Mouse (Mus musculus): ENCODE measurements around the gene Snap25. TPM values are rescaled to one million over a fixed set of nuclear protein-coding genes. Genes with fewer than 3 reads are reported as not detected.

Snap25 gene
- total RNA-seq (2021): 10 to 100 TPM; 57.9 to 70.7 TPM
- long read RNA-seq, experiment 1, transcript Snap25-202 (8 exons, 1,014 nt): major isoform, 17 of 24 reads
- long read RNA-seq, experiment 1, partial matches to known transcripts: 2 of 24 reads
- long read RNA-seq, experiment 1, other reads (novel, unspliced or antisense): 3 of 24 reads
- long read RNA-seq, experiment 2, transcript Snap25-201 (8 exons, 2,116 nt): minor isoform, 9 of 62 reads
- long read RNA-seq, experiment 2, transcript Snap25-202 (8 exons, 1,014 nt): major isoform, 41 of 62 reads
- long read RNA-seq, experiment 2, partial matches to known transcripts: 11 of 62 reads
- long read RNA-seq, experiment 2, other reads (novel, unspliced or antisense): 1 of 62 reads

DNA sequence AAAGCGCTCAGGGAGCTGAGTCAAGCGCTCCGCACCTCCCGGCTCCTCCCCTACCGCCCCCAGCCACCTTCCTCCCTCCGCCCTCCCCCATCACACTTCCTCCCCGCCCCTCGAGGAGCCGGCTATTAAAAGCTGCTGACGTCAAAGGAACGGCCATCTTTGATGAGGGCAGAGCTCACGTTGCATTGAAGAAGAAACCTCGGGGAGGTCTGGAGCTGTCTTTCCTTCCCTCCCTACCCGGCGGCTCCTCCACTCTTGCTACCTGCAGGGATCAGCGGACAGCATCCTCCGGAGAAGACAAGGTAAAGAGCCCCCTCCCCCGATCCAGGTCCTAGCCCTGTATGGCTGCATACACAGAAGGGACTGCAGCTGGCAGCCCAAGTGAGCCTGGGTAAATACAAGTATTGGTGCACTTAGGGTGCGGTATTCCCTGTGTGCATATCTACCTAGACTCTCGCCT lies at the start of gene Snap25:
TSS of gene Snap25 (plus strand) at position 155 of the 460 bp plus-strand sequence.
- peak; percentile 18 to 46 for DNase-seq (ENCODE audit: low spot score in 2 of 2)

DNA sequence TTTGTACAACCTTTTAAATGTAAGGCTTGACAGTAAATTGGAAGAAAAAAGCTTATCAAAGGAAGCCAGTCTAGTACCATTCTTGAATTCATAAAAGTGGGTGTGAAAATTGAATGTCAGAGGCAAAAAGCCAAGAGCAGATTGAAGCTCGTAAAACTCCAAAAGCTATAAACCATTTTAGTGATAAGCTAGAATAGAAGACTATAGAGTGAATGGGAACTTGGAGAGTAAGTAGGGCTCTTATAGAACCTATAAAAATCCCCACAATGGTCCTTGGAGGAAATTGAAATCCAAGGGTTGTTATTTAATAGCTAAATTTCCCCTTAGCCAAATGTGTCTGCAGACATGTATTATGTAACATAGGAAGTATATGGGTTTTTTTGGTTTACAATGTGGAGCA lies 46.3 kb upstream of the Snap25 start:
- no peak for DNase-seq (ENCODE audit: low spot score in 2 of 2)

DNA sequence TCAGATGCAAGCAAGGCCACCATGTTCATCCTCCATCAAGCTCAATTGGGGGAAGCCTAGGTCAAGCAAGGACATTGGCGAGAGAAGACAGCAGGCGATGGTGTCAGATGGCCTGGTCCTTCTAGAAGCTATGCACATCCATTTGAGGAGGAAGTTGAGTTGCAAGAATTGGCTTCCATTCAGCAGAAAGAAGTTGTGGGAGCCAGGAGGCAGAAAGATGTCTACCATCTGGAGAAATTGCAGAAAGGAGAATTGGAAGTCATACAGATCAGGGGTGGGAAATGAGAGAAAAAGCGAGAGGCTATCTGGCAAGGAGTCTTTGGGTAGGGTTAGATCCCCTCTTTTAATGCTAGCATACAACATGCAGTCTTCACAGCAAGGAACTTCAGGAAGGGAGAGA lies 44.1 kb upstream of the Snap25 start:
- DNase-seq (ENCODE audit: low spot score in 2 of 2): no peak

DNA sequence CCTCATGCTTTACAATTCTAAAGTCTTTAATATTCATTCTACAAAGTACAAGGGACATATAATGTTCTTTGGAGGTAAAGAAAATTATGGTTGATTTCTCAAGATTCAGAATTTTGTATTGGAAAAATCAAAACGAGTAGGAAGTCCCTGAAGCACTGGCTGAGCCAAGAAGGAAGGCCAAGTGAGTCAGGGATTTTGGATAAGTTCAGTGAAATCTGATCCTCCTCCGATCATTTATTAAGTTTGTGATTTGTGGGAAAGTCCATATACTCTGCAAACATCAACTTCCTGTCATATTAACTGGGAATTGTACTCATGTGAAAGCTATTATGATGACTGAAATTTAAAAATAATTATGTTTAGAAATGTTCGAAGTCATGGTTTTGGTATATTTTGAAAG lies 43.6 kb upstream of the Snap25 start:
- DNase-seq (ENCODE audit: low spot score in 2 of 2): no peak

DNA sequence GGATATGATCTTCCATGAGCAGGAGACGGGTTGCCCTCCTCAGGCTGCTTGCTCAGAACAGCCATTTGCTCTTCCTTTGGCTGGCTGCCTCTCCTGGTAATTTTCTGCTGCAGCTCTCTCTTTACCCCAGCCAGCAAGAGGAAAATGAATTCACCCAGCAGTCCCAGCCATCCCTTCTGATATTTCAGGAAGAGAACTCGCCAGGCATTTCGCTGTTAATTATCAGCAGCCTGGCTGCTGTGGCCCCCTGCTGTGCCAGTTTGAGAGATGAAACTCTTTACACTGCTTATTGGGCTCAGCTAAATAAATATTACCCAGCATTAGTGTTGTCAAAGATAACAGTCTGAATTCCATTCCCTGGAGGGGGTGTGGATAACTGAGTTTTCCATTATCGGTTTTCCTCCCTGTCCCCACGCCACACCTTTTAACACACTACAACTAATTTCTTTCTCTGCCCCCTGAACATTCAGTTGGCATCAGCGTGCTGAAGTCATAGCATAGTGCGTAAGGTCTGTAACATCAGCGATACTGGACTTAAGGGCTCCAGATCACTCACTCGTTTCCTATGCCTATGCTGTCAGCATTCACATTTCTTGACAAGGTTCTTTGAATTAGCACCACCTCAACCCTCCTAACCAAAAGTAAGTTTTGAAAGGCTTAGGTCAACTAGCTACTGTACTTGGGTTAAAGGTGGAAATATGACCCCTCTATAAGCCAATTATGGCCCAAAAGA lies 42.5 kb upstream of the Snap25 start:
- DNase-seq (ENCODE audit: low spot score in 2 of 2): no peak

DNA sequence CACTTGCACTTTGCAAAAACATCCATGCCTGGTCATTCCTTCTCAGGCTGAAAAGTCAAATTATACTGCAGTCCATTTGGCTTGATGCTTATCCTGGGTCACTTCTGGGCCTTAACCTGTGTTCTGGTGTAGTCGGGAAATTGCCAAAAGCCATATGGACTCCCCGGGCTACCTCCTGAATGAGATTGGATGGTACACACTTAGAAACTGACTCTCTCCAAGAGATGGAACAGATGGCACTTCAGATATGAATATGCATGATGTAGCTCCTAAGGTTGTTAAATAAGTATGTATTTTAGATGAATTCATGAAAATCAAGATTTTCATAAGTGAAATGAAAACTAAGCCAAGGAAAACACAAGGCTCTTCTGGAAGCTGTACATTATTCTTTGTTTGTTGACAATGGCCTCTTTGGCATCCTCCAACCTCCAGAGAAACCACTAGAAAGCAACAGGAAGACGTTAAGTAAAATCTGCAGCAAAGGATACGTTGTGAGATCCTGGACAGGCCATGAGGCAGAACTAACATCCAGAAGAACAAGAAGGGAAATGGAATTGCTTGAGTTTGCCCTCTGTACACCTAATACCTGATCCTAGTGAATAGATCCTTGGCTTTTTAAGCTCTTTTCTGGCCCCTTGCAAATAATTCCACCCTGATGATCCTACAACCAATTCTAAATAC lies 39.0 kb upstream of the Snap25 start:
- DNase-seq (ENCODE audit: low spot score in 2 of 2): no peak

DNA sequence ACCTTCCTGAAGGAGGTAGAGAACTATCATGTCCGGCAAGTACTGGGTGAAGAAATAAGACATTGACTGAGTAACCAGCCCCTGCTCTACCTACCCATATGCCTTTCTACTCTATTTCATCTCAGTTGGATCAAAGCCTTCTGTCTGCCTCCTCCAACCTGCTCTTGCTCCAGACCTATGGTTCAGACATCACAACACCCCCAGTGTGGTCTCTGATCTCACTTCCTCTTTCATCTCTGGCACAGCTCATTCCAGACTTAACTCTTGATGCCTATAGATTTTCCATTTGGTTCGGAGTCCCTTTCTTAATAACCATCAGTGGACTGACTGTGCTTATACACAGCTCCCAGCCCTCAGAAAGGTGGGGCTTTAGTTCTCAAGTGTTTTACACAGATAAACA lies 37.1 kb upstream of the Snap25 start:
- no peak for DNase-seq (ENCODE audit: low spot score in 2 of 2)

DNA sequence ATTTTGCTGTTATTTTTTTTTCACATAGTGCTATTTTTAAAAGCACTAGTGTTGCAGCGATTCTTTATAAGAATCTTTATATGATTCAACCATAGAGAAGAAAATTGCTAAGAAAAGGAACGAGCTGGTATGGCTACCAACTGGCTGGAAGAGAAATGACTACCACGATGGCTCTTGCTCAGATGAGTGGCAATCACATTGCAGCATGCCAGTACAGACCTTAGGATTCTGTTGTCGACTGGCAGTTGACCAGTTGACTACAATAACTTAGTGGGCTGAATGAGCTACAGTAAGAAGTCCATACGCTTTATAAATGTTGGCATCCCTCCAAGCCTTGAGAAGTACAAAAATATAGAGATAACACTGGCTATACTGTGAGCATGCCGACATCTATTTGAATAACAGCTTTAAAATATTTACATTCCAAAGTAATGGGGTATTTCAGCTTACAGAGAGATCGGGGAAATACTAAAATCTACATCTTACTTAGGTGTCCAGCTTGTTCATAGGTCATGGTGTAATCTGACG lies 36.3 kb upstream of the Snap25 start:
- no peak for DNase-seq (ENCODE audit: low spot score in 2 of 2)

DNA sequence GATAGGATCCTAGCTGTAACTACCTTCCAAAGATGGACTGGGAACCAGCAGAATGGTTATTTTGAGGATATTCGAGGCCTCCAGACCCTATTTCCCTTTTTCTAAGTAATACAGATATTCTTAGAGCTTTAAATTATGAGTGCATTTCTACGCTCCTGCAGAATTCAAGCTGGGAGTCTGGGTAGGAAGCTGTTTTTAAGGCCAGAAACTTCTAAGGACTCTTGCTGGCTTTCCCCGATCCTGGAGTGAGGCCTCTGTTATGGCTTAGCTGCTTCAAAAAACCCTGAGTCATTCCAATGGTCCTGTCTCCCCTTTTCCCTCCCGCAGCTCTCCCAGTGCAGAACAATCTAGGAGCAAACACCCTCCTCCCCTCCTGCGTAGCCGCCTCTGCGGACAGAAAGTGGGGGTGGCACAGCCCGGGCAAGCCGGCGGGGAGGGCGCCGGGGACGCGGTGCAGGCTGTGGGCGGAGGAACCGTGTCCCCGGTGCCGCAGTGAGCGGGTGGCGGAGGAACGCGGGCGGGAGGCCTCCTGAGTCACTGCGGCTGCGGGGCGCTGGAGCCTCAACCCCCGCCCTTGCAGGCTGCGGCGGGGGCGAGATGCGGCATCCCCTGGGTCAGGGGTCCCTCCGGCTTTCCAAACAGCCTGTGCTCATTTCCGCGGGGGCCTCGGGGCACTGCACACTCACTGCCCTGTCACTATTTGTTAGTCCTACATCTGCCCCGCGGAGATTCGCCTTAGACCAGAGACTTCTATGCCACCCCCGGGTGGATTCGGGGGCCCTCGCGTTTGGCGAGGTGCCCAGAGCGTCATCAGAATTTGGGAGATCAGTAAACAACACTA lies 34.7 kb upstream of the Snap25 start:
- peak; percentile 61 to 69 for DNase-seq (ENCODE audit: low spot score in 2 of 2)

DNA sequence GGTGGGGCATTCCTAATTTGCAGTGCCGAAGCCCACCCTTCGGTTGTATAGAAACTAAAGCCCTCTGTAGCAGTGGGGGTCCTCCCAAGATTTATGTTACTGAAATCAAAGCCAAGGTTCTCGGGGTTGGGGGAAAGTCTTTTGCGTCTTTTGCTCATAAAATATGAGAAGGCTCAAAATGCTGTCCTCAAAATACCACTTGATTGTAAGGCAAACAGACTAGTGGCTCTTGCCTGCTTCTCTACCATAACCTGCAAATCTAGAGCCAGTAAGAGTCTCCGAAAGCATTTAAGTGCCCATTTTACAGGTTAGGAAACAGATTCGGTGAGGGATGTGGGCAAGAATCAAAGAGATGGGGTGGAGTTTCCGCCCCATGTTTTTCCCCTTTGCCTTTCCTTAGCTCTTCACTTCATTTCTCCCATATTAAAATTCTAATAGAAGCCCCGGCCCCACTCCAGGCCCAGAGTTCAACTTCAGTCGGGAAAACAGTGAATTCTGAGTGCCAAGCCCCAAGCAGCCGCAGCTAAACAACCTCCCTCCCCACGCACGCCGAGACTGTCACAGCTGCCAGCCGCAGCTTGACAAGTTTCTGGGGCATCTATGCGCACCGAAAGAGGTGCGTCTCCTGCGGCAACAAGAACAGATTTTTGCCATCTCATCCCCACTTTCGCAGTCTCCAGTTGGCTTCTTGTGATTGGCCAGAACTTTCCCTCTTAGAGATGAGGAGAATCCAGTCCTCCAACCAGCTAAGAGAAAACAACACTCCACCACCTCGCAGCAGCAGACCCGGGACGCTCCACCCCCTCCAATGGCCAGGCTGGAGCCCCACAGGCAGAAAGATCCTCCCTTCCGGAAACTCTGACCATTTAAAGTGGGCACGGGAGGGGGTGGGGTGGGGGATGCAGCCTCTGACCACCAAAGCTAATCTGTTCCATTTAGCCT lies 33.7 kb upstream of the Snap25 start:
- peak; percentile 16 to 55 for DNase-seq (ENCODE audit: low spot score in 2 of 2)

DNA sequence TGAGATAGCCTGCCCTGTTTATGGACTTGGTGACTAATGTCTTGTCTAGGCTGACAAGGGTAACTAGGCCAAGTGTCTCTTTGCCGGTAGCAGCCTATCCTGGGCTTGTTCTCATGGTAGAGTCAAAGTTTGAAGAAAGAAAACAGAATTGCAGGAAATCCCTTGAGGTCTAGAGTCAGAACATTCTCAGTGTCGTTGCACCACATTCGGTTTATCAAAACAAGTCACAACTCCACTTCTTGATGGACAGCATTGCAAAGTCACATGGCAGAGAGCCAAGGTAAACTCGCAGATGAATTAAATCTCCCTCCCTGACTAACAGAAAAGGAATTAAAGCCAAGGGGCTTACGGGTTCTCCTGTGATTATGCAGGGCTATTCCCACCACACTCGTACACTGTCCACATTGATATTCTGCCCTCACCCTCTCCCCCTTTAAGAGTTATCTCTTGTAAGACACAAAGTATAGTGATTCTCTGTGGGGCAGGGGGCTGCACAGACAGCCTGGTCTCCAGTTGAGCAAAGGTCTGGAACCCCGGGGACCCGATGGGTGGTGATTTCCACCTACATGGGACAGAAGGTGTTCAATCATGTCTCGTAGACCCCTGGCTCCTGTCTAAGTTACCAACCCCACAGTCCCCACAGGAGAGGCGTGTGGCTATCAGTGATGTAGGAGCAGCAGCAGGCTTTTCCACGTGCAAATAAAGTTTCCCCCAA lies 30.9 kb upstream of the Snap25 start:
- DNase-seq (ENCODE audit: low spot score in 2 of 2): no peak

DNA sequence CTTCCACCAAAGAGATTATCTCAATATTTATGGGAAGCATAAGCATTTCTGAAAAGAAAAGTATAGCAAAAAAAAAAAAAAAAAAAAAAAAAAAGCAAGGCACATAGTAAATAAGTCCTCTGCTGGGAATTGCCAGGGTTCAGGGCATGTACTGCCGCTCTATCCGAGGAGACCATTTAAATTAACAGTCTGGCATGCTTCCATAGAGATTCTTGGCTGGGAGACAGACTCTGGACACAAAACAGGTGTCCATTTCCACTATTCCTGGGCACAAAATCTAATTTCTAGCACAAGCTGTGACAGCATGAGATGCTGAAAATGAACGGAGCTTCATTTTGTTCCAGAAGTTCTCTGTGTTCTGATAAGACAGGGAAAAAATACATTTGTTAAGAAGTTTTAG lies 27.1 kb upstream of the Snap25 start:
- no peak for DNase-seq (ENCODE audit: low spot score in 2 of 2)

DNA sequence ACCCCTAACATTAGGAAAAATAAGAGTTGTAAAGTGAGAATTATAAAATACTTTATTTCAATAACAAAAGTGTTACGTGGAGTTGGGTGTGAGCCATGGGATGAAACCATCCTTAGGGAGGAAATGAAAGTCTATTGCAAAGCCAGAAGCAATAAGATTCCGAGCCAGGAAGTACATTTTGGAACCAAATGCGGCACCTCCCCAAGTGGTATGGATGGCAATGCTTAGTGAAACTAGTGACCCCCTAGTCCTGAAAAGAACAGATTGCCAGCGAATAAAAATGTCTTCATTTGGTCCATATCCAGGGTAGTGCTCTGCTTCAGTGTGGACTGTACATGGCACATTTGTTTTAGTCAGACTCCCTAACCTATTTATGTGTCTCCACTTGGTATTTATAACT lies 25.9 kb upstream of the Snap25 start:
- DNase-seq (ENCODE audit: low spot score in 2 of 2): no peak

DNA sequence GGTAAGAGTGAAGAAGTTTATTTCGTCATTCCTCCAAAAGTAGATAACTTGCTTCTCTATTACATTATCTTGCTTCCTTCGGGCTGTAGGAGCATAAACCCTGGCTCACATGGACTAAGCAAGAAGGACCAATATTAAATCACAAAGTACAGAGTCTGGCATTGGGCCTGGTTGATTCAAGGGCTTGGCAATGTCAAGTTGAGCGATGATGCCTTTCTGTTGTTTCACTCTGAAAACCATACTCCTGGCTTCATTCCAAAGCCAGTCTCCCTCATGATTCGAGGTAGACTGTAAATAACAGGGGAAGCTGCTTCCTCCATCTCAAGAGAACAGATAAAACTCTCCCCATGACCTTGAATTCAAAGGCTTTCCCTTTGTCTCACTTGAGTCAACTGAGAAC lies 23.8 kb upstream of the Snap25 start:
- no peak for DNase-seq (ENCODE audit: low spot score in 2 of 2)

DNA sequence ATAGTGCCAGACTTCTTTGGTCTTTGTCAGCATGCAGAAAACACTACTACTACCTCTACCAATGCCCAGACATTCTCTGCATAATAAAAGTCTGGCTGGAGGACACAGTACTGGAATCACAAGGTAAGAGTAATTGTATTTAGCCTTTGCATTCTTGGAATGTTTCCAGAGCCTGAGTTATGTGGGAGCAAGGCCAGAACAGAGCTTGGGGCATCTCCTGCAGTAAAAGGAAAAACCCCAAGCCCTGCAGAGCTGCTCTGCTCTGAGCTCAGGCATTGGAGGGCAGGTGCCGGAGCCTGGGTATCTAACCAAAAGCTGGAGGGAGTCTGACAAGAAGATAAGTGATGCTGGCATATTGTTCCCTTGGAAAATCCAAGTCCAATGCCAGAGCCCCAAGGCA lies 21.6 kb upstream of the Snap25 start:
- no peak for DNase-seq (ENCODE audit: low spot score in 2 of 2)

DNA sequence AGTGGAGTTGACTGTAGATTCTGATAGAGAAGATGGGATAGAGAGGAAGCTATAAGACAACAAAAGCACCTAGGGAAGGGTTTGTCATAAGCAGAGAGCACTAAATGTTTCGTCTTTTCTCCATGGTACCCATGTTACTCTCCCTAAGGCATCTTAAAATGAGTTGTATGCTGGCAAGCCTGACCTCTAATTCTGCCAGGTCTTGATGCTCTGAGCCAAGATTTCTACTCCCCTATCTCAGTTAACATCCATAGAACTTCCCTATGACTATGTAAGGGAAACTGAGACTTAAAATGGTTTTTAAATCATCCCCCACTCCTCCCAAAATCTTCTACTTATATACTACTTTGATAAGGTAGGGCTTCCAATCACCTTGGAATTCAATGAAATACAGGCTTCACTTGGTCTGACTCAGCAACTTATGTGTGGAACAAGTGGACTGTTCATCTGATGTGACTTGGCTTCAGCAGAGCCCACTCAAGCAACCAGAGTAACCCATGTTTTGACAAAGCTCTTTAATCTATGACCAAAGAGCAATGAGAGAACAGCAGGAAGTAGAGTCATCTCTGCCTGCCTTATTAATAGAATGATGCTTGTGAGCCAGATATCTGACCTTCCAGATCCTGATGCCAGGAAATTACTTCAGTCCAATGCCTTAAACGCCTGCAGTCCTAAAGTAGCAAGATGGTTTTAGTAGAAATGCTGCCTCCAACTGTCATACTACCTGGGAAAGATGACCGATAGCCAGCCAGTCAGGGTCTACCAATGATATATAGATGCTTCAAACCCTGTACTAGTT lies 13.6 kb upstream of the Snap25 start:
- DNase-seq (ENCODE audit: low spot score in 2 of 2): no peak

DNA sequence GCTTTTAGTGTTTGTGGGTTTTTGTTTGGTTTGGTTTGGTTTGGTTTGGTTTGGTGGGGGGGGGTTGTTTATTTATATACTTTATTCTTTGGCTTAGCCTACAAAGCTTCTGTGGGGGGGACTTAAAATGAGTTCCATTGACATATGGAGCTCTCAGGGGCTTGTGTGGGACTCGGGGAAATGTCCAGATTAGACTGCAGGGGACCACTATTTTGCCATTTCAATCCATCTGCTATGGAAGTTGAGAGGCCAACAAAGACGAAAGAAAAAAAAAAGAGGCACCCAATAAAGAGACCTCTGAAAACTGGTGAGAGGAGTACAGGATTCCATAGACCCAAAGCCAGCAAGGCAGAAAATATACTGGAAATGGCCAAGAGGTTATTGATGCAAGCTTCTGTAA lies 9.9 kb upstream of the Snap25 start:
- DNase-seq (ENCODE audit: low spot score in 2 of 2): no peak

DNA sequence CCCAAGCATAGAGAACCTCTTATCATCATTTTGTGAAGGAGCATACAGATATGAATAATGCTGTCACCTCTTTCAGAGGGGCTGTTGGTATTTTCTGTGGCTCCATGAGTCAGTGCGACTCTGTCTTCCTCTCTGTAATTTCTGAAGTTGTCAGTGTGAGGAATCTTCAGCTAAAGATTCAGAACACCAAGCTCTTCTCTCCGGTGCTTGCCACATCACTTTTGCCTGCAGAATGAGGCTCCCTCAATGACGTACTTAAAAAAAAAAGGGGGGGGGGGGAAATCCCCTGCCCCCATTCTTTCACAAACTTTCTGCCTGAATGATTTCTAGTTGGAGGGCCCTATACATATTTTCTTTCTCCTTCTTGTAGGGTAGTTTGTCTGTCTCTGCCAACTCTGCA lies 2.1 kb upstream of the Snap25 start:
- DNase-seq (ENCODE audit: low spot score in 2 of 2): no peak
